Mouse (Mus musculus): ENCODE data around the gene Nek11.
A peak's percentile ranks its signal among the peaks of the same experiment; 100 is the strongest.

Gene Nek11

GRCm38 (mm10) chr9:105395218-105395627 is at the start of gene Nek11, which contains the start of gene Aste1:
Gene Nek11 (minus strand): TSS chr9:105395524.
Gene Aste1 (plus strand): TSS chr9:105395392.
- peak; percentile 89 to 91 for DNase-seq (ENCODE audit: low read depth in 1 of 2, low spot score in 2 of 2)

GRCm38 (mm10) chr9:105408549-105408948 is 13.2 kb upstream of the Nek11 start:
- DNase-seq (ENCODE audit: low read depth in 1 of 2, low spot score in 2 of 2), result no peak

- no peak for DNase-seq (ENCODE audit: low read depth in 1 of 2, low spot score in 2 of 2)
Measured at GRCm38 (mm10) chr9:105394720-105395119, 604 bp downstream of the Nek11 start.

GRCm38 (mm10) chr9:105390616-105391015 is 4.7 kb downstream of the Nek11 start:
- no peak for DNase-seq (ENCODE audit: low read depth in 1 of 2, low spot score in 2 of 2)

- peak; percentile 17 to 41 for DNase-seq (ENCODE audit: low read depth in 1 of 2, low spot score in 2 of 2)
Measured at GRCm38 (mm10) chr9:105389289-105389688, 6.0 kb downstream of the Nek11 start.

GRCm38 (mm10) chr9:105387403-105387802 is 7.9 kb downstream of the Nek11 start:
- no peak for DNase-seq (ENCODE audit: low read depth in 1 of 2, low spot score in 2 of 2)

GRCm38 (mm10) chr9:105379533-105380145 is 15.7 kb downstream of the Nek11 start:
- DNase-seq (ENCODE audit: low read depth in 1 of 2, low spot score in 2 of 2), result no peak

GRCm38 (mm10) chr9:105377622-105378021 is 17.7 kb downstream of the Nek11 start:
- DNase-seq (ENCODE audit: low read depth in 1 of 2, low spot score in 2 of 2), result no peak

GRCm38 (mm10) chr9:105376954-105377530 is 18.3 kb downstream of the Nek11 start:
- DNase-seq (ENCODE audit: low read depth in 1 of 2, low spot score in 2 of 2), result no peak

- DNase-seq (ENCODE audit: low read depth in 1 of 2, low spot score in 2 of 2), result no peak
Measured at GRCm38 (mm10) chr9:105376411-105376810, 18.9 kb downstream of the Nek11 start.

- no peak for DNase-seq (ENCODE audit: low read depth in 1 of 2, low spot score in 2 of 2)
Measured at GRCm38 (mm10) chr9:105374361-105374760, 21.0 kb downstream of the Nek11 start.

GRCm38 (mm10) chr9:105368605-105369004 is 26.7 kb downstream of the Nek11 start:
- DNase-seq (ENCODE audit: low read depth in 1 of 2, low spot score in 2 of 2), result no peak

- no peak for DNase-seq (ENCODE audit: low read depth in 1 of 2, low spot score in 2 of 2)
Measured at GRCm38 (mm10) chr9:105366199-105366598, 29.1 kb downstream of the Nek11 start.

GRCm38 (mm10) chr9:105363520-105364231 is 31.6 kb downstream of the Nek11 start:
- DNase-seq (ENCODE audit: low read depth in 1 of 2, low spot score in 2 of 2), result no peak

GRCm38 (mm10) chr9:105362181-105362580 is 33.1 kb downstream of the Nek11 start:
- no peak for DNase-seq (ENCODE audit: low read depth in 1 of 2, low spot score in 2 of 2)

- no peak for DNase-seq (ENCODE audit: low read depth in 1 of 2, low spot score in 2 of 2)
Measured at GRCm38 (mm10) chr9:105349034-105349433, 46.3 kb downstream of the Nek11 start.

GRCm38 (mm10) chr9:105348242-105349031 is 46.9 kb downstream of the Nek11 start:
- no peak for DNase-seq (ENCODE audit: low read depth in 1 of 2, low spot score in 2 of 2)

- DNase-seq (ENCODE audit: low read depth in 1 of 2, low spot score in 2 of 2), result no peak
Measured at GRCm38 (mm10) chr9:105342994-105343656, 52.2 kb downstream of the Nek11 start.

- no peak for DNase-seq (ENCODE audit: low read depth in 1 of 2, low spot score in 2 of 2)
Measured at GRCm38 (mm10) chr9:105342565-105342964, 52.8 kb downstream of the Nek11 start.

- DNase-seq (ENCODE audit: low read depth in 1 of 2, low spot score in 2 of 2), result no peak
Measured at GRCm38 (mm10) chr9:105332436-105333016, 62.8 kb downstream of the Nek11 start.

- no peak for DNase-seq (ENCODE audit: low read depth in 1 of 2, low spot score in 2 of 2)
Measured at GRCm38 (mm10) chr9:105321856-105322255, 73.5 kb downstream of the Nek11 start.

Data from monocyte, adult 2 months (primary cell).